Mouse (Mus musculus): ENCODE data around the gene Prdm2.

Gene Prdm2

GRCm38 (mm10) chr4:143212341-143213174 lies at the start of gene Prdm2:
Gene Prdm2, minus strand, starts transcription at chr4:143212995.
- TF ChIP-seq GATA4 (IDR thresholded peaks at IDR 0.05; ENCODE audit: insufficient replicate concordance, low read length), result no peak

GRCm38 (mm10) chr4:143259718-143260349 lies 47.0 kb upstream of the Prdm2 start:
- no peak for TF ChIP-seq GATA4 (IDR thresholded peaks at IDR 0.05; ENCODE audit: insufficient replicate concordance, low read length)

GRCm38 (mm10) chr4:143258517-143258916 lies 45.7 kb upstream of the Prdm2 start:
- no peak for TF ChIP-seq GATA4 (IDR thresholded peaks at IDR 0.05; ENCODE audit: insufficient replicate concordance, low read length)

GRCm38 (mm10) chr4:143257971-143258370 lies 45.2 kb upstream of the Prdm2 start:
- no peak for TF ChIP-seq GATA4 (IDR thresholded peaks at IDR 0.05; ENCODE audit: insufficient replicate concordance, low read length)

- TF ChIP-seq GATA4 (IDR thresholded peaks at IDR 0.05; ENCODE audit: insufficient replicate concordance, low read length), result no peak
These were observed 42.7 kb upstream of the Prdm2 start for GRCm38 (mm10) chr4:143255541-143255940.

GRCm38 (mm10) chr4:143253356-143253755 lies 40.6 kb upstream of the Prdm2 start:
- no peak for TF ChIP-seq GATA4 (IDR thresholded peaks at IDR 0.05; ENCODE audit: insufficient replicate concordance, low read length)

- TF ChIP-seq GATA4 (IDR thresholded peaks at IDR 0.05; ENCODE audit: insufficient replicate concordance, low read length), result no peak
These were observed 35.3 kb upstream of the Prdm2 start for GRCm38 (mm10) chr4:143248050-143248449.

- TF ChIP-seq GATA4 (IDR thresholded peaks at IDR 0.05; ENCODE audit: insufficient replicate concordance, low read length), result no peak
These were observed 28.5 kb upstream of the Prdm2 start for GRCm38 (mm10) chr4:143241294-143241693.

GRCm38 (mm10) chr4:143239615-143240201 lies 26.9 kb upstream of the Prdm2 start:
- TF ChIP-seq GATA4 (IDR thresholded peaks at IDR 0.05; ENCODE audit: insufficient replicate concordance, low read length), result no peak

GRCm38 (mm10) chr4:143239117-143239516 lies 26.3 kb upstream of the Prdm2 start:
- no peak for TF ChIP-seq GATA4 (IDR thresholded peaks at IDR 0.05; ENCODE audit: insufficient replicate concordance, low read length)

GRCm38 (mm10) chr4:143238241-143239031 lies 25.6 kb upstream of the Prdm2 start:
- TF ChIP-seq GATA4 (IDR thresholded peaks at IDR 0.05; ENCODE audit: insufficient replicate concordance, low read length), result 0 out of 2 replicates have a peak, but pooled peaks have one; percentile 7

GRCm38 (mm10) chr4:143231790-143232422 lies 19.1 kb upstream of the Prdm2 start:
- no peak for TF ChIP-seq GATA4 (IDR thresholded peaks at IDR 0.05; ENCODE audit: insufficient replicate concordance, low read length)

- TF ChIP-seq GATA4 (IDR thresholded peaks at IDR 0.05; ENCODE audit: insufficient replicate concordance, low read length), result no peak
These were observed 18.3 kb upstream of the Prdm2 start for GRCm38 (mm10) chr4:143231110-143231509.

- no peak for TF ChIP-seq GATA4 (IDR thresholded peaks at IDR 0.05; ENCODE audit: insufficient replicate concordance, low read length)
These were observed 15.2 kb upstream of the Prdm2 start for GRCm38 (mm10) chr4:143227976-143228375.

GRCm38 (mm10) chr4:143225886-143226285 lies 13.1 kb upstream of the Prdm2 start:
- TF ChIP-seq GATA4 (IDR thresholded peaks at IDR 0.05; ENCODE audit: insufficient replicate concordance, low read length), result no peak

Data from liver, adult (tissue).